Mouse (Mus musculus): ENCODE data around the gene Usp28.

DNA sequence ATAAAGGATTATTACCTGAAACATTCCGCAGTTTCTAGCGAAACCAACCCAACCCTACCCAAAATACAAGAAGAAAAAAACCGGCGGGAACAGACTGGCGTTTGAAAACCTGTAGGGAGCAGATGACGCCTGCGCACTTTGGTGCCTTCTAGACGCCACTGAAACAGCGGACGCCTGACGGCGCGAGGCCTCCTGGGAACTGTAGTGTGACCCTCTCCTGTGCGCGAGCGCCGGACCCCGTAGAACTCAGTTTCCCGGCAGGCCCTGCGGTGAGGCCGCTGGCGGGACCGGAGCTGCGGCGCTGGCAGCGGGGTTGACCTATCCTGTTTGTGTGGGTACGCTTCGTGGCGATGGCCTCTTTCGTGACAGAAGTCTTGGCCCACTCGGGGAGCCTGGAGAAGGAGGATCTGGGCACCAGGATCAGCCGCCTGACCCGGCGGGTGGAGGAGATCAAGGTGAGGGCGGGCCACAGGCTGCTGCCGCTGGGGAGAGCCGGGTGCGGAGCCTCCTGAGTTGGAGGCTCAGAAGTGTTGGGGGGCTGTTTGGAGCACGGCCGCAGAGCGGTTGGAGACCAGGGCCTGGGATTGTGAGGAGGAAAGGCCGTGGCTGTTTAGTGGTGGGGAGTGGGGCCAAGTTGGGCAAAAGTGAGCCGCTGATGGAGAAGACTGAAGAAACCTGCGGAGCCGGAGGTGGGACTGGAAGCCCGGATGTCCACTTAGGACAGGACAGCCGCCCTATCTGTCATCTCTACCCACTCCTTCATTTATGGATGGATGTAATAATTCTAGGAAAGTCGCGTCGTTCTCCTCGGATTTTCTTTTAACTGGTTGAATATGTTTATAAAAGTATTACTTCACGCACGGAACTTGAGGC, 70.4 kb downstream of the Usp28 start, which contains the start of gene Zw10:
- TF ChIP-seq CTCF (conservative IDR thresholded peaks at IDR 0.05; ENCODE audit: low read length): no peak
- no peak for TF ChIP-seq POU5F1 (IDR thresholded peaks at IDR 0.05; ENCODE audit: borderline replicate concordance, low read length)
- no peak for TF ChIP-seq NANOG (IDR thresholded peaks at IDR 0.05; ENCODE audit: borderline replicate concordance, low read length)

Measured in E14TG2a.4 (cell line).